In the genomic region with DNA sequence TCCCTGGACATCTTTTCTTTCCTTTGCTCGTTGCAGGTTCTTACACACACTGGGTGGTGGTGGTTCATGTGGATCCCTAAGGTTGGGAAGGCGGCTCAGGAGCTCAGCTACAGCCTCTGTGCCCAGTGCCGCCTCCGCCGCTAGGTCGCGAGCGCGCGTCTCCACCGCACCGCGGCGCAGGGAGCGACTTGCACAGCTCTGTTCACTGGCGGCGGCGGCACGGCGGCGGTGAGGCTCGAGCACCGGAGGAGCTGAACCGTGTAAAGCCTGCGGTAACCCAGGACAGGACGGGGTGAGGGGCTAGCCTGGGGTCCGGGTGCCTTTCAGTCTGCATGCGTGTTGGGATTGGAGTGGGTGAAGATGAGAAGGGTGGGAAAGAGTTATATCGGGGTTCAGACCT, we compare ENCODE assay signal across 8 mouse cellular contexts. TPM values are rescaled to one million over a fixed set of nuclear protein-coding genes. Genes with fewer than 3 reads are reported as not detected.
DNase-seq lines count a peak whose midpoint lies in the region; ATAC-seq and TF ChIP-seq lines count a peak whose summit lies in the region.

Gene Mrap2 (plus strand): TSS at position 201 of the 400 bp plus-strand sequence.

- peak within 1 kb of the TSS; percentile 32; the same call in 1 of the 2 replicates for H3K9ac ChIP-seq in embryonic facial prominence, embryonic 13.5 days
- H3K9ac ChIP-seq in heart, postnatal 0 days (replicated peaks; ENCODE audit: low read depth, low read length) = no peak within 1 kb of the TSS
- H3K9ac ChIP-seq in liver, embryonic 12.5 days = no peak within 1 kb of the TSS
- peak within 1 kb of the TSS; percentile 25 for H3K9ac ChIP-seq in neural tube, embryonic 14.5 days (replicated peaks; ENCODE audit: low read depth, low read length)

- DNase-seq in heart, postnatal 0 days (ENCODE audit: low spot score) = no peak
- DNase-seq in kidney, postnatal 25 days = peak; percentile 33 to 47
- peak; percentile 26 to 31 for DNase-seq in urinary bladder, postnatal 36 days (ENCODE audit: low spot score in 2 of 2)

- H3K4me2 ChIP-seq in embryonic facial prominence, embryonic 13.5 days = peak within 1 kb of the TSS; percentile 65
- peak within 1 kb of the TSS; percentile 51 for H3K4me2 ChIP-seq in heart, postnatal 0 days (ENCODE audit: low read depth, low read length)
- H3K4me2 ChIP-seq in liver, embryonic 12.5 days = peak within 1 kb of the TSS; percentile 43
- H3K4me2 ChIP-seq in neural tube, embryonic 14.5 days (ENCODE audit: low read depth, low read length) = peak within 1 kb of the TSS; percentile 71

- H3K36me3 ChIP-seq in megakaryocyte, embryonic 14.5 days (replicated peaks; ENCODE audit: low read length) = no peaks in the 10 kb centered on the region
- no peaks in the 10 kb centered on the region for H3K36me3 ChIP-seq in embryonic facial prominence, embryonic 13.5 days
- H3K36me3 ChIP-seq in heart, postnatal 0 days (replicated peaks; ENCODE audit: control insufficient read depth, insufficient read depth, low read length) = no peaks in the 10 kb centered on the region
- H3K36me3 ChIP-seq in liver, embryonic 12.5 days = no peaks in the 10 kb centered on the region
- H3K36me3 ChIP-seq in neural tube, embryonic 14.5 days (ENCODE audit: control insufficient read depth, insufficient read depth, low read length) = no peaks in the 10 kb centered on the region

- peak within 1 kb of the TSS; percentile 86 for H3K4me3 ChIP-seq in megakaryocyte, embryonic 14.5 days (replicated peaks)
- peak within 1 kb of the TSS; percentile 40 for H3K4me3 ChIP-seq in embryonic facial prominence, embryonic 13.5 days
- peak within 1 kb of the TSS; percentile 29 for H3K4me3 ChIP-seq in heart, postnatal 0 days (ENCODE audit: low read depth, low read length)
- H3K4me3 ChIP-seq in liver, embryonic 12.5 days = peak within 1 kb of the TSS; percentile 20; the same call in 1 of the 2 replicates
- peak within 1 kb of the TSS; percentile 34 for H3K4me3 ChIP-seq in neural tube, embryonic 14.5 days (ENCODE audit: low read depth, low read length)

- peak; percentile 44 for TF ChIP-seq CTCF in heart, postnatal 0 days (IDR thresholded peaks at IDR 0.05; ENCODE audit: low read depth)

- no peak for TF ChIP-seq EP300 in heart, postnatal 0 days (IDR thresholded peaks at IDR 0.05; ENCODE audit: low read depth)

- peaks cover 44% of the 10 kb centered on the region for H3K27me3 ChIP-seq in megakaryocyte, embryonic 14.5 days (replicated peaks)
- H3K27me3 ChIP-seq in embryonic facial prominence, embryonic 13.5 days = peaks cover 41% of the 10 kb centered on the region
- H3K27me3 ChIP-seq in heart, postnatal 0 days (ENCODE audit: control insufficient read depth, insufficient read depth, low read length) = peaks cover 33% of the 10 kb centered on the region
- H3K27me3 ChIP-seq in liver, embryonic 12.5 days (replicated peaks) = peaks cover 40% of the 10 kb centered on the region
- no peaks in the 10 kb centered on the region; the same call in 1 of the 2 replicates for H3K27me3 ChIP-seq in neural tube, embryonic 14.5 days (ENCODE audit: control insufficient read depth, insufficient read depth, low read length)

- peaks cover 21% of the 10 kb centered on the region for H3K4me1 ChIP-seq in megakaryocyte, embryonic 14.5 days
- H3K4me1 ChIP-seq in embryonic facial prominence, embryonic 13.5 days = peaks cover 16% of the 10 kb centered on the region
- H3K4me1 ChIP-seq in heart, postnatal 0 days (ENCODE audit: control insufficient read depth, insufficient read depth) = 0 out of 2 replicates have a peak, but pooled peaks cover 7% of the 10 kb centered on the region
- peaks cover 5% of the 10 kb centered on the region; the same call in 1 of the 2 replicates for H3K4me1 ChIP-seq in liver, embryonic 12.5 days
- H3K4me1 ChIP-seq in neural tube, embryonic 14.5 days (ENCODE audit: control insufficient read depth, insufficient read depth, low read length) = no peaks in the 10 kb centered on the region

- H3K9me3 ChIP-seq in megakaryocyte, embryonic 14.5 days = no peaks in the 10 kb centered on the region; the same call in 1 of the 2 replicates
- no peaks in the 10 kb centered on the region for H3K9me3 ChIP-seq in embryonic facial prominence, embryonic 13.5 days
- no peaks in the 10 kb centered on the region for H3K9me3 ChIP-seq in heart, postnatal 0 days (replicated peaks; ENCODE audit: control insufficient read depth, low read length)
- H3K9me3 ChIP-seq in liver, embryonic 12.5 days (replicated peaks) = no peaks in the 10 kb centered on the region
- H3K9me3 ChIP-seq in neural tube, embryonic 14.5 days (ENCODE audit: control insufficient read depth, low read length) = no peaks in the 10 kb centered on the region

- no peak for ATAC-seq in megakaryocyte, adult 5-6 weeks (ENCODE audit: poor library complexity, severe bottlenecking)
- peak; percentile 56; the same call in 1 of the 2 replicates for ATAC-seq in embryonic facial prominence, embryonic 13.5 days (ENCODE audit: insufficient number of reproducible peaks, insufficient read depth, low FRiP score, low TSS enrichment, low read depth)
- peak; percentile 72 for ATAC-seq in heart, postnatal 0 days (ENCODE audit: insufficient read depth, low read depth)
- no peak for ATAC-seq in liver, embryonic 12.5 days
- peak; percentile 97 for ATAC-seq in neural tube, embryonic 14.5 days (ENCODE audit: low read depth)

- no peak within 1 kb of the TSS for H3K27ac ChIP-seq in embryonic facial prominence, embryonic 13.5 days
- H3K27ac ChIP-seq in heart, postnatal 0 days (ENCODE audit: low read depth) = no peak within 1 kb of the TSS
- no peak within 1 kb of the TSS for H3K27ac ChIP-seq in liver, embryonic 12.5 days
- no peak within 1 kb of the TSS for H3K27ac ChIP-seq in neural tube, embryonic 14.5 days (ENCODE audit: low read depth, low read length)

- 2% methylated on average over 29 of the region's 29 CpGs for WGBS in embryonic facial prominence, embryonic 13.5 days
- WGBS in heart, postnatal 0 days = under 1% methylated on average over 29 of the region's 29 CpGs
- 1% methylated on average over 29 of the region's 29 CpGs for WGBS in liver, embryonic 12.5 days (ENCODE audit: insufficient replicate concordance)
- WGBS in neural tube, embryonic 14.5 days = under 1% methylated on average over 29 of the region's 29 CpGs

RNA-seq across cellular contexts. Expression of gene Mrap2, which starts in this region (rescaled TPM):
- not detected in 2 replicates for polyA plus RNA-seq in megakaryocyte, embryonic 14.5 days (2012; ENCODE audit: insufficient read depth, low replicate concordance)
- not detected in 2 replicates for total RNA-seq in megakaryocyte, adult 5-6 weeks (2015)
- total RNA-seq in megakaryocyte, adult 5-6 weeks (2017) = not detected in 2 replicates
- polyA plus RNA-seq in embryonic facial prominence, embryonic 13.5 days (2015; fragmentation: Nextera tagmentation; extraction: Ambion mirVana) = 0.10 and 0.36 TPM in 2 replicates
- total RNA-seq in heart, postnatal 0 days (2014; rRNA removed; ENCODE audit: low replicate concordance) = not detected in 2 replicates
- not detected in 2 replicates for polyA plus RNA-seq in heart, postnatal 0 days (2015; fragmentation: Nextera tagmentation; extraction: Ambion mirVana)
- polyA plus RNA-seq in liver, embryonic 12.5 days (2016; fragmentation: Nextera tagmentation; extraction: Ambion mirVana) = not detected in 2 replicates
- 1.6 and 3.4 TPM in 2 replicates for polyA plus RNA-seq in neural tube, embryonic 14.5 days (2014; fragmentation: Nextera tagmentation; extraction: Ambion mirVana)

Comparison
In these comparisons a context has a peak if more than half of its experiments do, and no peak if none do; other contexts are left out.
1. Peak in ATAC-seq, H3K4me3 ChIP-seq, H3K9ac ChIP-seq and H3K4me2 ChIP-seq in embryonic facial prominence, embryonic 13.5 days; RNA of the gene not detected or under 1 TPM.
2. Peak in ATAC-seq, H3K4me3 ChIP-seq and H3K4me2 ChIP-seq in heart, postnatal 0 days; RNA of the gene not detected or under 1 TPM.
3. H3K4me3 ChIP-seq: peak in every context shown above with its lines; median percentile 86 in megakaryocyte, embryonic 14.5 days; 40 in embryonic facial prominence, embryonic 13.5 days; 34 in neural tube, embryonic 14.5 days; 29 in heart, postnatal 0 days; 20 in liver, embryonic 12.5 days.